Mouse (Mus musculus) CH12.LX (cell line): ENCODE data around the gene Napa. TPM values are rescaled to one million over a fixed set of nuclear protein-coding genes. Genes with fewer than 3 reads are reported as not detected.
A peak's percentile ranks its signal among the peaks of the same experiment; 100 is the strongest.

ENCODE experiments used
- DNase-seq: peaks from one replicate; pipeline ENCODE4 v3.0.0-alpha.2; 2013; ENCODE audit errors: extremely low read depth
- H3K27ac ChIP-seq: 2 replicates; pipeline ENCODE4 v1.5.1; 2012; ENCODE audit warnings: low read depth, mild to moderate bottlenecking, control low read depth, moderate library complexity; ENCODE audit not compliant: insufficient read depth
- H3K27me3 ChIP-seq: replicated peaks from 2 replicates; pipeline ENCODE3; 2012; ENCODE audit warnings: inconsistent platforms
- H3K36me3 ChIP-seq, 2 experiments: replicated peaks in 1 of 2; 2 replicates each; pipeline versions ENCODE3 to v1.6.1; 2012; ENCODE audit warnings: inconsistent platforms in 1 of 2, low read length in 1 of 2, mild to moderate bottlenecking in 1 of 2, mixed read lengths in 1 of 2, moderate library complexity in 1 of 2; ENCODE audit not compliant: control insufficient read depth in 1 of 2, insufficient read depth in 1 of 2
- H3K4me1 ChIP-seq, 2 experiments: 2 replicates each; pipeline ENCODE4 v1.6.1; 2012; ENCODE audit warnings: inconsistent platforms in 1 of 2, moderate library complexity in 1 of 2; ENCODE audit not compliant: insufficient read depth in 2 of 2, control insufficient read depth in 1 of 2
- H3K4me2 ChIP-seq: 2 replicates; pipeline ENCODE4 v1.6.1; 2012; ENCODE audit warnings: low read depth, mild to moderate bottlenecking, control low read depth; ENCODE audit not compliant: poor library complexity, insufficient read depth, severe bottlenecking
- H3K4me3 ChIP-seq, 3 experiments: fragments of 150-350 bp in 1 of 3; sonication (generic) in 1 of 3; replicated peaks in 1 of 3; 2 replicates each; pipeline versions ENCODE3 to v1.5.1; 2011 to 2012; ENCODE audit warnings: low read depth in 2 of 3, low read length in 2 of 3, mild to moderate bottlenecking in 2 of 3, moderate library complexity in 2 of 3, control low read depth in 1 of 3, improper control_type of control experiment in 1 of 3, inconsistent platforms in 1 of 3, mixed read lengths in 1 of 3; ENCODE audit not compliant: poor library complexity in 1 of 3
- H3K79me2 ChIP-seq: replicated peaks from 2 replicates; pipeline ENCODE4 v1.6.1; 2012; ENCODE audit warnings: mild to moderate bottlenecking, moderate library complexity; ENCODE audit not compliant: control insufficient read depth, poor library complexity, insufficient read depth, severe bottlenecking; ENCODE audit errors: extremely low read depth
- H3K9ac ChIP-seq: 2 replicates; pipeline ENCODE4 v1.6.1; 2012; ENCODE audit warnings: low read depth, mild to moderate bottlenecking, control low read depth, moderate library complexity; ENCODE audit not compliant: insufficient read depth
- H3K9me3 ChIP-seq: replicated peaks from 2 replicates; pipeline ENCODE3; 2012; ENCODE audit warnings: low read length, inconsistent platforms, mixed read lengths
- CHD1 ChIP-seq: IDR thresholded peaks from 2 replicates; pipeline ENCODE4 v1.6.1; 2012; ENCODE audit warnings: low read depth, low read length, improper control_type of control experiment, inconsistent platforms
- CTCF ChIP-seq, 2 experiments: IDR thresholded peaks in 1 of 2; conservative IDR thresholded peaks in 1 of 2; 2 replicates each; pipeline ENCODE4 v1.5.1; 2011 to 2012; ENCODE audit warnings: low read depth in 2 of 2, low read length in 2 of 2, improper control_type of control experiment in 1 of 2, inconsistent platforms in 1 of 2, mild to moderate bottlenecking in 1 of 2, moderate library complexity in 1 of 2
- ELF1 ChIP-seq: IDR thresholded peaks from 2 replicates; pipeline ENCODE4 v1.6.1; 2014; ENCODE audit warnings: low read depth, mild to moderate bottlenecking, inconsistent platforms, low read length, improper control_type of control experiment
- ETS1 ChIP-seq: conservative IDR thresholded peaks from 2 replicates; pipeline ENCODE4 v1.6.1; 2012; ENCODE audit warnings: low read depth, mild to moderate bottlenecking, inconsistent platforms, low read length, improper control_type of control experiment, moderate library complexity
- HCFC1 ChIP-seq: IDR thresholded peaks from 2 replicates; pipeline ENCODE4 v1.6.1; 2012; ENCODE audit warnings: low read depth, mild to moderate bottlenecking, inconsistent platforms, low read length, improper control_type of control experiment
- IRF4 ChIP-seq: IDR thresholded peaks from 2 replicates; pipeline ENCODE4 v1.6.1; 2014; ENCODE audit warnings: low read depth, mild to moderate bottlenecking, inconsistent platforms, low read length, improper control_type of control experiment
- JUN ChIP-seq: IDR thresholded peaks from 2 replicates; pipeline ENCODE4 v1.6.1; 2011; ENCODE audit warnings: low read depth, mild to moderate bottlenecking, low read length, improper control_type of control experiment, moderate library complexity; ENCODE audit not compliant: insufficient read depth
- JUND ChIP-seq: conservative IDR thresholded peaks from 2 replicates; pipeline ENCODE4 v1.6.1; 2011; ENCODE audit warnings: low read depth, low read length, improper control_type of control experiment
- MAFK ChIP-seq: IDR thresholded peaks from 2 replicates; pipeline ENCODE4 v1.6.1; 2011; ENCODE audit warnings: low read length, improper control_type of control experiment; ENCODE audit not compliant: insufficient replicate concordance
- MAX ChIP-seq: IDR thresholded peaks from 2 replicates; pipeline ENCODE4 v1.6.1; 2011; ENCODE audit warnings: low read length, improper control_type of control experiment
- MEF2A ChIP-seq: IDR thresholded peaks from 2 replicates; pipeline ENCODE4 v1.6.1; 2014; ENCODE audit warnings: low read depth, mild to moderate bottlenecking, inconsistent platforms, low read length, improper control_type of control experiment, borderline replicate concordance
- MXI1 ChIP-seq: IDR thresholded peaks from 2 replicates; pipeline ENCODE4 v1.6.1; 2011; ENCODE audit warnings: mild to moderate bottlenecking, low read depth, low read length, improper control_type of control experiment
- MYC ChIP-seq: IDR thresholded peaks from 2 replicates; pipeline ENCODE4 v1.6.1; 2011; ENCODE audit warnings: low read depth, mild to moderate bottlenecking, improper control_type of control experiment, low read length
- NRF1 ChIP-seq: IDR thresholded peaks from 2 replicates; pipeline ENCODE4 v1.6.1; 2014; ENCODE audit warnings: low read depth, mild to moderate bottlenecking, inconsistent platforms, low read length, improper control_type of control experiment, moderate library complexity
- PAX5 ChIP-seq: IDR thresholded peaks from 2 replicates; pipeline ENCODE4 v1.6.1; 2012; ENCODE audit warnings: low read length, inconsistent platforms, mixed read lengths
- POLR2A ChIP-seq: IDR thresholded peaks from 2 replicates; pipeline ENCODE4 v1.6.1; 2011; ENCODE audit warnings: low read depth, mild to moderate bottlenecking, improper control_type of control experiment, low read length
- POLR2AphosphoS2 ChIP-seq: IDR thresholded peaks from 2 replicates; pipeline ENCODE4 v1.6.1; 2011; ENCODE audit warnings: low read depth, low read length, improper control_type of control experiment
- RAD21 ChIP-seq: IDR thresholded peaks from 2 replicates; pipeline ENCODE4 v1.6.1; 2011; ENCODE audit warnings: low read depth, mild to moderate bottlenecking, low read length, improper control_type of control experiment, moderate library complexity
- RCOR1 ChIP-seq: conservative IDR thresholded peaks from 2 replicates; pipeline ENCODE4 v1.6.1; 2012; ENCODE audit warnings: low read depth, mild to moderate bottlenecking, inconsistent platforms, low read length, improper control_type of control experiment
- SIN3A ChIP-seq: IDR thresholded peaks from 2 replicates; pipeline ENCODE4 v1.6.1; 2012; ENCODE audit warnings: low read length, improper control_type of control experiment, inconsistent platforms
- SMC3 ChIP-seq: IDR thresholded peaks from 2 replicates; pipeline ENCODE4 v1.6.1; 2011; ENCODE audit warnings: low read depth, low read length, improper control_type of control experiment
- TBP ChIP-seq: conservative IDR thresholded peaks from 2 replicates; pipeline ENCODE4 v1.6.1; 2011; ENCODE audit warnings: low read depth, low read length, improper control_type of control experiment
- TCF12 ChIP-seq: IDR thresholded peaks from 2 replicates; pipeline ENCODE4 v1.6.1; 2014; ENCODE audit warnings: low read depth, mild to moderate bottlenecking, inconsistent platforms, low read length, improper control_type of control experiment
- UBTF ChIP-seq: IDR thresholded peaks from 2 replicates; pipeline ENCODE4 v1.6.1; 2012; ENCODE audit warnings: low read depth, mild to moderate bottlenecking, inconsistent platforms, low read length, improper control_type of control experiment, moderate library complexity
- USF1 ChIP-seq: IDR thresholded peaks from 2 replicates; pipeline ENCODE4 v1.6.1; 2014; ENCODE audit warnings: low read depth, mild to moderate bottlenecking, inconsistent platforms, low read length, improper control_type of control experiment
- USF2 ChIP-seq: conservative IDR thresholded peaks from 2 replicates; pipeline ENCODE4 v1.6.1; 2011; ENCODE audit warnings: low read depth, low read length, improper control_type of control experiment
- ZC3H11A ChIP-seq: IDR thresholded peaks from 2 replicates; pipeline ENCODE4 v1.6.1; 2012; ENCODE audit warnings: low read depth, mild to moderate bottlenecking, inconsistent platforms, low read length, improper control_type of control experiment
- ZMIZ1 ChIP-seq: IDR thresholded peaks from 2 replicates; pipeline ENCODE4 v1.6.1; 2012; ENCODE audit warnings: low read depth, mild to moderate bottlenecking, inconsistent platforms, low read length, improper control_type of control experiment
- ZNF384 ChIP-seq: IDR thresholded peaks from 2 replicates; pipeline ENCODE4 v1.6.1; 2012; ENCODE audit warnings: low read depth, low read length, improper control_type of control experiment, inconsistent platforms
- dilution Hi-C: fragments of 300-500 bp; cut with MboI; formaldehyde crosslinking; loops from 2 replicates; pipeline ENCODE4 v1.14.3; 2020; ENCODE audit warnings: low sequenced_read_pairs; ENCODE audit not compliant: extremely low pct_unique_long_range_greater_than_20kb, extremely low pct_ligation_motif_present
- in situ Hi-C: fragments of 300-500 bp; cut with MboI; formaldehyde crosslinking; loops from 3 replicates; pipeline ENCODE4 v1.14.3; 2019; ENCODE audit warnings: low sequenced_read_pairs, low pct_ligation_motif_present, low pct_unique_long_range_greater_than_20kb, mixed read lengths
- polyA plus RNA-seq: library from polyadenylated mRNA; unstranded; fragments of >175 nt; gene quantifications from 2 replicates; pipeline ENCODE4 v1.2.1, GENCODE M21; 2012; ENCODE audit warnings: low read depth; ENCODE audit not compliant: insufficient read length
- total RNA-seq, 2 experiments: library from RNA; depleted of rRNA; stranded (reverse); fragments of 300-350 nt in 1 of 2; fragments of >200 nt in 1 of 2; gene quantifications; 2 replicates each; pipeline ENCODE4 v1.2.3; 2012 to 2014

Gene Napa
- total and polyA plus RNA-seq, 3 experiments, result 84.8 to 112 (median 106) TPM

DNA sequence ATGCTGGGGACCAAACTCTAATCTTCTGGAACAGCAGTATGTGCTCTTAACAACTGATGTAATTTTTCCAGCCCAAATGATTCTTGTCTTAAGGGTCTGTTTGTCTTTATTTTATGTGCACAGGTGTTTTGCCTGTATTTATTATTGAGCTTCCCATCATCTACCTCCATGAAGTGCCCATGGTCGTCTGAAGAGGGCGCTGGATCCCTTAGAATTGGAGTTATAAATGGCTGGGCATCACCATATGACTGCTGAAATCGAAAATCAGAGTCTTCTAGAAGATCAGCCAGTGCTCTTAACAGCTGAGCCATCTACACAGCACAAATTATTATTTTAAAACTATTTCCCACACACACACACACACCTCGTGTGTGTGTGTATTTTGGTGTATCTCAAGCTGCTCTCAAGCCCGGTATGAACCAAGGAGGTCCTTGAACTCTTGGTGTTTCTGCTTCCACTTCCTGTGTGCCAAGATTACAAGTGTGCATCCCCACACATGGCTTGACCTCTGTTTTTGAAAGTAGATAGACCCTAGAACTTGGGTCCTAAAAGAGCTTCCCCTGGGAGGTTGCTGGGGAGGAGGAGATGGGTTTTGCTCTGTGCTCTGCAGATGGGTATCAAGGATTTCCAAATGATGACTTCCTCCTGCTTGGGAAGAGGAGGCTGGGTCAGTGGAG is 41.7 kb upstream of the Napa start:
- H3K4me3 ChIP-seq, result peak overlapping the region in 1 of 3 experiments; percentile 33
- dilution Hi-C loops, result no loop called here
- peaks cover 7% of the 10 kb centered on the region for H3K9me3 ChIP-seq
- peak overlapping the region; percentile 68 for H3K27ac ChIP-seq
- in situ Hi-C loops, result loop anchor here (5.0 to 25.0 kb wide), 3 partner anchors 51 to 206 kb away; partner anchors contain the start of genes C5ar1 and Inafm1
- 0 out of 2 replicates have a peak, but pooled peaks have one; percentile 21 for TF ChIP-seq MXI1
- peak; percentile 51; the same call in 1 of the 2 replicates for TF ChIP-seq MAX
- TF ChIP-seq USF2, result no peak
- TF ChIP-seq ZNF384, result peak; percentile 37; the same call in 1 of the 2 replicates
- TF ChIP-seq SMC3, result peak; percentile 58
- TF ChIP-seq NRF1, result no peak
- no peak for TF ChIP-seq UBTF
- TF ChIP-seq CTCF (conservative IDR thresholded peaks at IDR 0.05 in 1 of 2, IDR thresholded peaks at IDR 0.05 in 1 of 2; ENCODE audit: low read depth in 2 of 2, low read length in 2 of 2), result peak; percentile 57 to 83
- no peak for TF ChIP-seq ETS1
- TF ChIP-seq MEF2A, result peak; percentile 42; the same call in 1 of the 2 replicates
- peak; percentile 86 for TF ChIP-seq RAD21
- TF ChIP-seq TBP, result no peak
- TF ChIP-seq, all 38 proteins: peak for 7
- Histone ChIP-seq H3K9ac (no peak overlapping the region), H3K4me1 (peaks cover 15 to 46% of the 10 kb centered on the region in 2 experiments), H3K79me2 (no peaks in the 10 kb centered on the region), H3K4me2 (peak overlapping the region; percentile 38), H3K27me3 (no peaks in the 10 kb centered on the region), H3K36me3 (no peaks in the 10 kb centered on the region)
- DNase-seq, result peak; percentile 89

DNA sequence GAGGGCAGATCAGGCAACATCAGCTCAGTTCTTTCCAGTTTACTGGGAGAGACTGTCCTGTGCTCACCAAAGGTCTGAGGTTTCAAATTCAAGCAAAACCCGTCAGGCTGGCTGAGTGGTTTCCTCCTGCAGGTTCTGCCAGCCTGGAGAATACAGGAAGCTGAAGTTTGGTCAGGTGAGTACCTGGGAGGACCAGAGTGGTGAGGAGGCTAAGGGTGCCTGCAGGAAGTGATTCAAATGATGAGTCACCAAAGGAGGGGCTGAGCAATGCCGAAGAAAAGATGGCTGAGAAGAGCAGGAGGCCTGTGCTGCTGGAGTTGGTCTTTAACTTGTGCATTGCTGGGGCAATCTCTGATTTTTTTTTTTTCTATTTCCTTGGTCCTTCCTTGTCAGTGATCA is 41.1 kb upstream of the Napa start:
- H3K79me2 ChIP-seq, result no peaks in the 10 kb centered on the region
- H3K27me3 ChIP-seq, result no peaks in the 10 kb centered on the region
- dilution Hi-C loops (no loop called here), in situ Hi-C loops (loop anchor here (5.0 to 25.0 kb wide), 3 partner anchors 50 to 205 kb away; partner anchors contain the start of genes C5ar1 and Inafm1)
- peaks cover 12% of the 10 kb centered on the region for H3K9me3 ChIP-seq
- peak overlapping the region in 1 of 3 experiments; percentile 33 for H3K4me3 ChIP-seq
- peak overlapping the region; percentile 38 for H3K4me2 ChIP-seq
- H3K9ac ChIP-seq, result peak overlapping the region; percentile 36; the same call in 1 of the 2 replicates
- no peaks in the 10 kb centered on the region for H3K36me3 ChIP-seq
- H3K4me1 ChIP-seq, result peaks cover 15 to 44% of the 10 kb centered on the region in 2 experiments
- peak; percentile 82 for DNase-seq
- peak overlapping the region; percentile 68 for H3K27ac ChIP-seq
- TF ChIP-seq SMC3 (no peak), CHD1 (peak; percentile 84; the same call in 1 of the 2 replicates), POLR2AphosphoS2 (0 out of 2 replicates have a peak, but pooled peaks have one; percentile 39), ELF1 (peak; percentile 63), ZC3H11A (no peak), TBP (peak; percentile 71; the same call in 1 of the 2 replicates), MAFK (peak; percentile 44; the same call in 1 of the 2 replicates), MXI1 (peak; percentile 58), PAX5 (no peak), POLR2A (peak; percentile 74), JUN (peak; percentile 61), JUND (peak; percentile 72), ZMIZ1 (peak; percentile 40; the same call in 1 of the 2 replicates), ETS1 (peak; percentile 80), IRF4 (peak; percentile 48; the same call in 1 of the 2 replicates), RCOR1 (0 out of 2 replicates have a peak, but pooled peaks have one; percentile 52), SIN3A (peak; percentile 52), MYC (peak; percentile 69; the same call in 1 of the 2 replicates), USF1 (no peak), ZNF384 (peak; percentile 25; the same call in 1 of the 2 replicates), TCF12 (peak; percentile 65), UBTF (no peak), HCFC1 (peak; percentile 60)
